Mouse (Mus musculus) layer of hippocampus, adult 2 months (tissue): ENCODE measurements at regions not wholly inside any gene's neighbourhood (a gene's known extent, or its start where the extent isn't known, plus 50 kb on each side); places are given as distances from the start of the nearest gene placed in this dataset.

Experiments used
- DNase-seq, 2 experiments: peaks; one replicate each; pipeline ENCODE4 v3.0.0; 2022; ENCODE audit warnings: low spot score in 2 of 2
- H3K27ac ChIP-seq: fragments of 200-600 bp; 2 replicates; pipeline ENCODE4 v1.8.1; 2022
- H3K4me3 ChIP-seq: fragments of 200-600 bp; 2 replicates; pipeline ENCODE4 v1.8.1; 2022; ENCODE audit warnings: mild to moderate bottlenecking
- CTCF ChIP-seq: fragments of 200-600 bp; conservative IDR thresholded peaks from 2 replicates; pipeline ENCODE4 v1.8.1; 2022; ENCODE audit warnings: antibody characterized with exemption, mild to moderate bottlenecking, moderate library complexity

DNA sequence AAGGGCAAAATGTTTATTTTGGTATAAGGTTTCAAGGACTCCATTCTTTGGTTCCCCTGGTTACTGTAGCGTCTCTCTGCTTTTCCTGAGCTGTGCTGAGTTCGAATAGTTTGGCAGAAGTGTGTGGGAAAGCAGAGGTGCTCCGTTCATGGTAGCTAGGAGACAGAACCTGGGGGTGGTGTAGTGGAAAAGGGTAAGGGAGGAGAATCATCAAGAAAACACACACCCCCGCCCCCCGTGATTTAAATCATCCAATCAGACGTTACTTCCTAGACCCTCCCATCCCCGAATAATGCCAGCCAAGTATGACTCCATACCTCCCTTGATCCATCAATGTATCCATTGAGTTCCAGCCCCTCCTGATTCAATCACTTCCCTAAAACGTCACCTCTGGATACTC lies 418.6 kb upstream of the Id4 start:
- Histone ChIP-seq H3K4me3 (no peak overlapping the region), H3K27ac (no peak overlapping the region)
- no peak for TF ChIP-seq CTCF
- peak in 1 of 2 experiments; percentile 11 for DNase-seq

DNA sequence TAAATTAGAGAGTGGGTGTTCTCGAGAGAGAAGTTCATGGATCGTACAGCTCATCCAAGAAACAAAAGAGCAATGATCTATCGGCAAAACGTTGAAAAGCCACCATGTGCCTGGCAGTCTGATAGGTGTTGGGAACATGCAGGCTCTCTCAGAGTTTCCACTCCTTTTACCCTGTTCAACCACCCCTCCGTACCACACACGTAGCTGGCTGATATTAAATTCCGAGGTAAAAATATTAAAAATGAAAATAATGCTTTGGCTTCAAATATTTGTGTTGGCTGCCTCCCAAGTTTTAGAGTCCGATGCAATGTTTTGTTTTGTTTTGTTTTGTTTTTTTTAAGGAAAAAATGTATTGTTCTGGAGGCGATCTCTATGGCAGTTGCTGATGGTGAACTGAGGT lies 418.0 kb upstream of the Id4 start:
- peak overlapping the region; percentile 65; the same call in 1 of the 2 replicates for H3K27ac ChIP-seq
- no peak for TF ChIP-seq CTCF
- DNase-seq: no peak
- no peak overlapping the region for H3K4me3 ChIP-seq

DNA sequence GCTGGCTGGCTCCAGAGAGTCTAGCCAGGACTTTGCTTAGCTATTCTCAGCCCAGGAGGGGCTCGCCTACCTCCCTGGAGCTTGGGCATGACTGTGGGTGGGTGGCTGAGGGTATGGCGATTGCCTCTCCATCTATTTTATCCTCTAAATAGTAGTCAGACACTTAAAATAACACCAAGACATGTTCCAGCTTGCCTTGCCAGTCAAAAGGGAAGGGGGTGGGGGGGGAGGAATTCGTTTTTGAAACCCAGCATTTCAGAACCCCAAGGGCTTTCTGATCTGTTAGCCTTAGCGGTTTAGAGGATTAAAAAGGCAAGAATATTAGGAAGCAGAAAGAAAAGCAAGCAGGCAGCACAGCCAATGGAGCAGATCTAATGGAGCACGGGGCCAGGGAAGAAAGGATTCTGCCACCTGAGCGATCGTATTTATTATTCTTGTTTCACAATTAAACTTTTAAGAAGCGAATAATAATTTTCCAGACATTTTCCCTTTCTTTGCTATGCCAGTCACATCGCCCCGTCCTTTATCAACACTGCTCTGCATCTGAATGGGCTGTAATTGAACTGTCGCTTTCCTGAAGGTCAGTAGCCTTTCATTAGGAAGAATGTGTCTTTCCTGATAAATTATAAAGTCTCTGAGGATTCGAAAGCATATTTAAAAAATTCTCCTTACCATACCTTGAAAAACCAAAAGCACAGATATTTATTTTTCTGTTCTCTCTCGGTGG lies 417.3 kb upstream of the Id4 start:
- no peak for DNase-seq
- TF ChIP-seq CTCF: no peak
- H3K27ac ChIP-seq: peak overlapping the region; percentile 65
- peak overlapping the region; percentile 5 for H3K4me3 ChIP-seq

DNA sequence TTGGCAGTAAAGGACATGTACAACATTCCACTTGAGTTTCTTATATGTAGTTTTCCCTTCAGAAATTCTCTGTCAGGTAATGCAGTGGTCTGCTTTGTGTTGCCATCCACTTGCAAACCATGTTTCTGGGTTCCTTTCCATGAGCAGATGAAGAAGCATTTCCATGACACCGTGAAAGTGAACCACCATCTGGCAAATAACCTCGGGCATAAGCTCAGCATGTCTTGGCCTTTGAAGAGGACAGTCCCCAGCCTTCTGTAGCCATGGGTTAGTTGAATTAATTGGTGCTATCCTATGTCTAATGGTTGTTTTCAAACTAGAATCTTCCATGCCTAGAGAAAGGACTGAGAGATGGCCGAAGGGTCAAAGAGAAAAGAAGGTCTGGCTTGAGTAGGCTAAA lies 414.3 kb upstream of the Id4 start:
- Histone ChIP-seq H3K4me3 (no peak overlapping the region), H3K27ac (no peak overlapping the region)
- no peak for TF ChIP-seq CTCF
- DNase-seq: no peak

DNA sequence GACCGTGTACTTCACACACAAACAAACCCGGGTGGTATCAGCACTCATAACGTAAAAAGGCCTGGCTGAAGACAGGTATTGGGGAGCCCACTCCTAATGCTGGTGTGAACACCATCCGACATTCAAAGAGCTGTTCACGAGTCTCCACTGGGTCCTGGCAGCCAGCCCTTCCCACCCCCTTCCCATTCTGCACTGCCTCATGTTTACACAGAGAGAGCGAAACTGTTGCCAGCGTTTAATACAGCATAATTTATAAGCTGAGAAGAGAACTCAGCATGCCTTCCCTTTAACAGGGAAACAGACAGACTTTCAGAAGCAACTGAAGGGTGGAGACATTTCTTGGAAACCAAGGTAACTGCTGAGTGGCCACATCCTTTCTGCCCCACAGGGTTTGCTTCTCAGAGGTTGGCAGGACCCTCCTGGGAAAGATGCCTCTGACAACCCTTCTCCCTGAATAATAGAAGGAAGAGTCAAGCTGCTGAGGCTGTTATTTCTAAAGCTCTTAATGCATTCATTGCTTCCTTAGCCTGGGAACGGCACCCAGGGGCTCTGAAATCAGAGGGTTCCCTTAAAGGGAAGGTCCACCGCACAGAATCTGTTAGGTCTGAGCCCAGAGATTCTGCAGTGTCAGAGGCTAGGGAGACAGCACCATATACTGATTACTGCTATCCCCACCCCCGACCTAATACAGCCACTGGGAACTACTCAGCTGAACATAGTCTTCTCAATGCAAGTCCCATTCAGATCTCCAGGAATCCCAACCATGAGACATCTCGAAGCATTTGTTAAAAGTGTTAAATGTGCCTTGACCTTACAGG lies 412.4 kb upstream of the Id4 start:
- no peak overlapping the region for H3K4me3 ChIP-seq
- TF ChIP-seq CTCF: no peak
- DNase-seq: peak; percentile 67 to 69
- peak overlapping the region; percentile 59 for H3K27ac ChIP-seq

DNA sequence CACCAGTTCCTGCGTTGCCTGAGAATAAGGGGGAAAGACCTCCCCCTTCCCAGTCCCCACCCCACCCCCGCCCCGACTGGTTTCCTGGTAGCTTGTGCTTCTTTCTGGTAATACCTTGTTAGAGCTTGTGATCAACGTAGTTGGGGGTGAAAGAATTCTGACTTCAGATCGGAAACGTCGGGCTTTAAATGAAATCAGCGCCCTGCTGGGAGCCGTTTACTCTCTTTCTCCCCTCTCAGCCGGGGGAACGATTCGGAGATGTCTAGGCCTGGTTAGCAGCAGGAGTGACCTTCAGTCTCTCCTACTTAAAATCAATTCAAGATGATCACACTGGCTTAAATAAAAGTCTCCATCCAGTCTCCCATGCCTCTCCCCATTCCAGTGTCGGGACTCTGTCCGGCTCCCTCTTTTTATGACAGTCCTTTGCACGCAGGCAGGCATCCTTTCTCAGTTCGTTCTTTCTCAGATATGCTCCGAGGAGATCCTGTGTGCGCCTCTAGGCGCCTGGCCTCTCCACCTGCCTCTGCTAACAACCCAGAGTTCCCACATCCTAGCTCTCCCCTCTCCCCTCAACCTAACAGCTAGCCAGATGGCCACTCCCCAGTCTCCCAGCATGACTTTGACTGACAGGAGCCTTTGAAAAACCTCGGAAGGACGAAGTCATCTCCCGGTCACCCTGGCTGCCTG lies 405.5 kb upstream of the Id4 start:
- TF ChIP-seq CTCF: no peak
- DNase-seq: no peak
- no peak overlapping the region for H3K4me3 ChIP-seq
- no peak overlapping the region for H3K27ac ChIP-seq

DNA sequence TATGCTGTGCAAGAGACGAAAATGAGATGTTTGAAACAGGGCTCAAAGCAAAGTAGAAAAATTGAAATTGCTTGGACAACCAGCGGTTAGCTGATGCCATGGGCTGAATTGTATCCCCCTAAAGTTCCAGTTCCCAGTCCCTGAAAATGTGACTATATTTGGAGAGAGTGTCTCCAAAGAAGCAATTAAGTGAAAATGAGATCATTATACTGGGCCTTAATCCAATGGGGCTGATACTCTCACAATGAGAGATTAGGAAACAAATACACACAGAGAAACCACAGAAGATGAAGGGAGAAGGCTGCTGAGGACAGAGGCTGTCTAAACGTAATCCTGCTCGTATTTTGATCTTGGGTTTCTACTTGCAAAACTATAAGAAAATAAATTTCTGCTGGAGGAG lies 402.1 kb upstream of the Id4 start:
- no peak for DNase-seq
- H3K4me3 ChIP-seq: no peak overlapping the region
- H3K27ac ChIP-seq: no peak overlapping the region
- no peak for TF ChIP-seq CTCF

DNA sequence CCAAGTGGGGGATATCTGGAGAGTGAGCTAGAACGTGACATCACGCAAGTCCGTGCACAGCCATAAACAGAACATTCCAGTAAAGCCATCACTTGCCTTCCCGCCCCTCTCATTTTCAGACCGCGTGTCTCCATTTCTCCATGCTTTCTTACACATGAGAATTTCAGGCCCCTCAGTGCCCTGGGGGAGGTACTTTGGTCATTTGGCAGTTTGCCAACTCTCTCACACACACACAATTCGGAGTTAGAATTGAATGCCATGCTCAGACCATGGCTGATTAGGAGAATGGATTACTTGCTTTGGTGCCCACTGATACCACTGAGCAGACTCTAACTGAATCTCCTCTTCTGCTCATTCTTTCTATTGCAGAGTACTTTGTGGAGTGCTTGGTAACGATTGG lies 400.7 kb upstream of the Id4 start:
- no peak for DNase-seq
- TF ChIP-seq CTCF: no peak
- no peak overlapping the region for H3K27ac ChIP-seq
- H3K4me3 ChIP-seq: no peak overlapping the region

DNA sequence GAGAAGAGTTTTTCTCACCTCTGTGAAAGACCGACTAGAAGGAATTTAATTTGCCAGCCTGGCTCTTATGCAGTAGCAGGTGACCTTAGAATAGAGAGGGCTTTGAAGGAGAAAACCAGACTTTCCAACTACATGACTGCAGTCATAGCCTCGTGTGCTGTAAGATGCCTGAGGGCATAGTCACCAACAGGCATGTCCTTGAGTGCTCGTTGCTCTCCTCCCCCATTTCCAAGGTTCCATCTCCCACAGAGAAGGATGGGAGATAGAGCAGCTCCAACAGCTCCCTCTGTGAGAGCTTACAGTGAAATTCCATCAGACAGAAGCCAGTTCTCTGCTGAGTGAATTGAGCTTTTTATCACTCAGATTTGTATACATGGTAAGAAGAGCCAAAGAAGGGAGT lies 398.1 kb upstream of the Id4 start:
- Histone ChIP-seq H3K27ac (no peak overlapping the region), H3K4me3 (no peak overlapping the region)
- TF ChIP-seq CTCF: no peak
- no peak for DNase-seq

DNA sequence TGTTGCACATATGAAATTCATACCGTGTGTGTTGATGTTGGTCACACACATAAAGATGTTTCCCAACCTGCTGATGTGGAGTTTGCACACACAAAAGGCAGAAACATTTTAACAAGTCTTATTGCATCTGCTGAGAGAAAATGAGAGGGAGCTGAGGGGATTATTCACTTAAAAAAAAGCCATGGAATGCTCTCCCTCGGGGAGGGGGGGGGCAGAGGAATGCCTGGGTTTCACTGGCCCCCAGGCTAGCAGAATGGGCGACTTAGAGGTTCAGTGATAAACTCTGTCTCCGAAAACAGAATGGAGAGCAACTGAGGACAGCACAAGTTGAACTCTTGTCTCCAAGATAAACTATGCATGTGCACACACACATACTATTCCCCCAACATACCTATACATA lies 392.4 kb upstream of the Id4 start:
- Histone ChIP-seq H3K27ac (no peak overlapping the region), H3K4me3 (no peak overlapping the region)
- no peak for DNase-seq
- no peak for TF ChIP-seq CTCF

DNA sequence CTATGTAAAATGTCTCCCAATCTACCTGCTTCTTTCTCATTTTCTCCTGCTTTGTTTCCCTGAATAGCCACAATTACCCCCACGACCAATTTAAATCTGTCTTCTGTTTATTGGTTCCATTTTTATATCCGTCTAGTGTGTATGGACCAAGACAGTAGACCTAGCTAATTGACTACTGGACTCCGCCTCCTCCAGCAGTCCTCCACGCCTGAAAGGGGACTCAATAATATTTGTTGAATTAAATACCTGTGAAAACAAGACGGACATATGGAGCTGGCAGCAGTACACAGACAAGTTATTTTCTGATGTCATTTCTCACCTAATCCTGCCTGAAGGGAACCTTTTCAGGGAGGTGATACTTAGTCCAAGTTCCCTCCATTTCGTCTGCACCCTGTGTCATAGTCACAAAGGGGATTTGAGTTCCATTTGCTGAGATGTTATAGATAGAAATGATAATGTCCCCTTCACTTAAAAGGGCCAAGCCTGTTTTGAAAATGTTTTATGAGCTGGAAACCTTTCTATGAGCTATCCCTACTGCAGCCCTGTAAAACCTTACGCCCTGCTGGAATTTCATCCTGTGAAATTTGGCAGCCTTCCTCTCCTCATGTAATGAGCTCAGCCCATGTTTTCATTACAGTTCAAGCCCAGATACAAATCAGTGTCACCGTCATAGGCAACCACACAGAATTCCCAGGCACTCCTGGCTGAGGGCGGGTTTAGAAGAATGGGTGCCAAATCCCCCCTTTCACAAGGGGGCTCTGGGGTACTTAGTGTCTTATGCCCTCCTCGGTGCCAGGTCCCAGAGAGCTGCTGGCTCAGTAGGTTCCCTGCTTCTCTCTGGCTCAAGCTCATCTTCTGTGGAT lies 391.1 kb upstream of the Id4 start:
- TF ChIP-seq CTCF: no peak
- Histone ChIP-seq H3K4me3 (no peak overlapping the region), H3K27ac (no peak overlapping the region)
- no peak for DNase-seq

DNA sequence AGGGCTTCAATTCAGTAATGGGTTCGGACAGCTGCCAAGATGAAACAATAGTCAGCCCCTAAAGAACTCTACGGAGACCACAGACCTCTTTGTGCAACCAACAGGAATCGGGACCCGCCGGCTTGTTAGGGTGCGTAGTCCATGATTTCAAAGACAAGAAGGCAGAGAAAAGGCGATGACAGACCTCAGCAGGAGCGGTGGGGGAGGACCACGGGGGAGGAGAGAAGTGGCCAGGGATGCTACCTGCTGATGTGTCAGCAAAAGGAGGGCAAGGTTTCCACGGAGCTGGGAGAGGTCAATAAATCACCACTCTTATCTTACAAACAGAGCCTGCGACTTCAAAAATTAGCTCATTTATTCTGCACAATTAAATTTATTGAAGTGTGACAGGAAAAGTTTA lies 388.4 kb upstream of the Id4 start:
- TF ChIP-seq CTCF: no peak
- no peak overlapping the region for H3K27ac ChIP-seq
- no peak for DNase-seq
- H3K4me3 ChIP-seq: no peak overlapping the region
